Mouse (Mus musculus) CH12.LX (cell line): ENCODE data around the gene Tagln3. TPM values are rescaled to one million over a fixed set of nuclear protein-coding genes. Genes with fewer than 3 reads are reported as not detected.

Source experiments
- DNase-seq: peaks from one replicate; pipeline ENCODE4 v3.0.0-alpha.2; 2013; ENCODE audit errors: extremely low read depth
- H3K27ac ChIP-seq: 2 replicates; pipeline ENCODE4 v1.5.1; 2012; ENCODE audit warnings: low read depth, mild to moderate bottlenecking, control low read depth, moderate library complexity; ENCODE audit not compliant: insufficient read depth
- H3K27me3 ChIP-seq: replicated peaks from 2 replicates; pipeline ENCODE3; 2012; ENCODE audit warnings: inconsistent platforms
- H3K36me3 ChIP-seq, 2 experiments: replicated peaks in 1 of 2; 2 replicates each; pipeline versions ENCODE3 to v1.6.1; 2012; ENCODE audit warnings: inconsistent platforms in 1 of 2, low read length in 1 of 2, mild to moderate bottlenecking in 1 of 2, mixed read lengths in 1 of 2, moderate library complexity in 1 of 2; ENCODE audit not compliant: control insufficient read depth in 1 of 2, insufficient read depth in 1 of 2
- H3K4me1 ChIP-seq, 2 experiments: 2 replicates each; pipeline ENCODE4 v1.6.1; 2012; ENCODE audit warnings: inconsistent platforms in 1 of 2, moderate library complexity in 1 of 2; ENCODE audit not compliant: insufficient read depth in 2 of 2, control insufficient read depth in 1 of 2
- H3K4me2 ChIP-seq: 2 replicates; pipeline ENCODE4 v1.6.1; 2012; ENCODE audit warnings: low read depth, mild to moderate bottlenecking, control low read depth; ENCODE audit not compliant: poor library complexity, insufficient read depth, severe bottlenecking
- H3K4me3 ChIP-seq, 3 experiments: fragments of 150-350 bp in 1 of 3; sonication (generic) in 1 of 3; replicated peaks in 1 of 3; 2 replicates each; pipeline versions ENCODE3 to v1.5.1; 2011 to 2012; ENCODE audit warnings: low read depth in 2 of 3, low read length in 2 of 3, mild to moderate bottlenecking in 2 of 3, moderate library complexity in 2 of 3, control low read depth in 1 of 3, improper control_type of control experiment in 1 of 3, inconsistent platforms in 1 of 3, mixed read lengths in 1 of 3; ENCODE audit not compliant: poor library complexity in 1 of 3
- H3K79me2 ChIP-seq: replicated peaks from 2 replicates; pipeline ENCODE4 v1.6.1; 2012; ENCODE audit warnings: mild to moderate bottlenecking, moderate library complexity; ENCODE audit not compliant: control insufficient read depth, poor library complexity, insufficient read depth, severe bottlenecking; ENCODE audit errors: extremely low read depth
- H3K9ac ChIP-seq: 2 replicates; pipeline ENCODE4 v1.6.1; 2012; ENCODE audit warnings: low read depth, mild to moderate bottlenecking, control low read depth, moderate library complexity; ENCODE audit not compliant: insufficient read depth
- H3K9me3 ChIP-seq: replicated peaks from 2 replicates; pipeline ENCODE3; 2012; ENCODE audit warnings: low read length, inconsistent platforms, mixed read lengths
- BHLHE40 ChIP-seq: IDR thresholded peaks from 2 replicates; pipeline ENCODE4 v1.6.1; 2011; ENCODE audit warnings: mild to moderate bottlenecking, low read depth, low read length, improper control_type of control experiment
- ELF1 ChIP-seq: IDR thresholded peaks from 2 replicates; pipeline ENCODE4 v1.6.1; 2014; ENCODE audit warnings: low read depth, mild to moderate bottlenecking, inconsistent platforms, low read length, improper control_type of control experiment
- EP300 ChIP-seq: IDR thresholded peaks from 2 replicates; pipeline ENCODE4 v1.6.1; 2011; ENCODE audit warnings: low read length, improper control_type of control experiment
- ETS1 ChIP-seq: conservative IDR thresholded peaks from 2 replicates; pipeline ENCODE4 v1.6.1; 2012; ENCODE audit warnings: low read depth, mild to moderate bottlenecking, inconsistent platforms, low read length, improper control_type of control experiment, moderate library complexity
- HCFC1 ChIP-seq: IDR thresholded peaks from 2 replicates; pipeline ENCODE4 v1.6.1; 2012; ENCODE audit warnings: low read depth, mild to moderate bottlenecking, inconsistent platforms, low read length, improper control_type of control experiment
- JUN ChIP-seq: IDR thresholded peaks from 2 replicates; pipeline ENCODE4 v1.6.1; 2011; ENCODE audit warnings: low read depth, mild to moderate bottlenecking, low read length, improper control_type of control experiment, moderate library complexity; ENCODE audit not compliant: insufficient read depth
- JUND ChIP-seq: conservative IDR thresholded peaks from 2 replicates; pipeline ENCODE4 v1.6.1; 2011; ENCODE audit warnings: low read depth, low read length, improper control_type of control experiment
- MAX ChIP-seq: IDR thresholded peaks from 2 replicates; pipeline ENCODE4 v1.6.1; 2011; ENCODE audit warnings: low read length, improper control_type of control experiment
- MAZ ChIP-seq: IDR thresholded peaks from 2 replicates; pipeline ENCODE4 v1.6.1; 2012; ENCODE audit warnings: low read depth, mild to moderate bottlenecking, inconsistent platforms, low read length, improper control_type of control experiment, moderate library complexity
- MYC ChIP-seq: IDR thresholded peaks from 2 replicates; pipeline ENCODE4 v1.6.1; 2011; ENCODE audit warnings: low read depth, mild to moderate bottlenecking, improper control_type of control experiment, low read length
- NRF1 ChIP-seq: IDR thresholded peaks from 2 replicates; pipeline ENCODE4 v1.6.1; 2014; ENCODE audit warnings: low read depth, mild to moderate bottlenecking, inconsistent platforms, low read length, improper control_type of control experiment, moderate library complexity
- PAX5 ChIP-seq: IDR thresholded peaks from 2 replicates; pipeline ENCODE4 v1.6.1; 2012; ENCODE audit warnings: low read length, inconsistent platforms, mixed read lengths
- POLR2A ChIP-seq: IDR thresholded peaks from 2 replicates; pipeline ENCODE4 v1.6.1; 2011; ENCODE audit warnings: low read depth, mild to moderate bottlenecking, improper control_type of control experiment, low read length
- POLR2AphosphoS2 ChIP-seq: IDR thresholded peaks from 2 replicates; pipeline ENCODE4 v1.6.1; 2011; ENCODE audit warnings: low read depth, low read length, improper control_type of control experiment
- RAD21 ChIP-seq: IDR thresholded peaks from 2 replicates; pipeline ENCODE4 v1.6.1; 2011; ENCODE audit warnings: low read depth, mild to moderate bottlenecking, low read length, improper control_type of control experiment, moderate library complexity
- SMC3 ChIP-seq: IDR thresholded peaks from 2 replicates; pipeline ENCODE4 v1.6.1; 2011; ENCODE audit warnings: low read depth, low read length, improper control_type of control experiment
- TBP ChIP-seq: conservative IDR thresholded peaks from 2 replicates; pipeline ENCODE4 v1.6.1; 2011; ENCODE audit warnings: low read depth, low read length, improper control_type of control experiment
- TCF12 ChIP-seq: IDR thresholded peaks from 2 replicates; pipeline ENCODE4 v1.6.1; 2014; ENCODE audit warnings: low read depth, mild to moderate bottlenecking, inconsistent platforms, low read length, improper control_type of control experiment
- UBTF ChIP-seq: IDR thresholded peaks from 2 replicates; pipeline ENCODE4 v1.6.1; 2012; ENCODE audit warnings: low read depth, mild to moderate bottlenecking, inconsistent platforms, low read length, improper control_type of control experiment, moderate library complexity
- USF1 ChIP-seq: IDR thresholded peaks from 2 replicates; pipeline ENCODE4 v1.6.1; 2014; ENCODE audit warnings: low read depth, mild to moderate bottlenecking, inconsistent platforms, low read length, improper control_type of control experiment
- ZMIZ1 ChIP-seq: IDR thresholded peaks from 2 replicates; pipeline ENCODE4 v1.6.1; 2012; ENCODE audit warnings: low read depth, mild to moderate bottlenecking, inconsistent platforms, low read length, improper control_type of control experiment
- ZNF384 ChIP-seq: IDR thresholded peaks from 2 replicates; pipeline ENCODE4 v1.6.1; 2012; ENCODE audit warnings: low read depth, low read length, improper control_type of control experiment, inconsistent platforms
- dilution Hi-C: fragments of 300-500 bp; cut with MboI; formaldehyde crosslinking; loops from 2 replicates; pipeline ENCODE4 v1.14.3; 2020; ENCODE audit warnings: low sequenced_read_pairs; ENCODE audit not compliant: extremely low pct_unique_long_range_greater_than_20kb, extremely low pct_ligation_motif_present
- in situ Hi-C: fragments of 300-500 bp; cut with MboI; formaldehyde crosslinking; loops from 3 replicates; pipeline ENCODE4 v1.14.3; 2019; ENCODE audit warnings: low sequenced_read_pairs, low pct_ligation_motif_present, low pct_unique_long_range_greater_than_20kb, mixed read lengths
- polyA plus RNA-seq: library from polyadenylated mRNA; unstranded; fragments of >175 nt; gene quantifications from 2 replicates; pipeline ENCODE4 v1.2.1, GENCODE M21; 2012; ENCODE audit warnings: low read depth; ENCODE audit not compliant: insufficient read length
- total RNA-seq, 2 experiments: library from RNA; depleted of rRNA; stranded (reverse); fragments of 300-350 nt in 1 of 2; fragments of >200 nt in 1 of 2; gene quantifications; 2 replicates each; pipeline ENCODE4 v1.2.3; 2012 to 2014

The Tagln3 gene
- total and polyA plus RNA-seq, 3 experiments = 0.17 to 0.69 (median 0.19) TPM

GRCm38 (mm10) chr16:45729163-45729562 lies 4.8 kb upstream of the Tagln3 start:
- Histone ChIP-seq H3K4me2 (no peak overlapping the region), H3K36me3 (peaks cover 26 to 69% of the 10 kb centered on the region in 2 experiments), H3K79me2 (no peaks in the 10 kb centered on the region), H3K27ac (no peak overlapping the region), H3K4me1 (no peaks in the 10 kb centered on the region), H3K27me3 (no peaks in the 10 kb centered on the region), H3K9ac (no peak overlapping the region)
- DNase-seq = no peak
- TF ChIP-seq JUN = no peak
- TF ChIP-seq ETS1 = no peak
- no peak for TF ChIP-seq BHLHE40
- no peak for TF ChIP-seq NRF1
- no peak for TF ChIP-seq MAX
- no peak for TF ChIP-seq JUND
- no peak for TF ChIP-seq HCFC1
- no peak for TF ChIP-seq TCF12
- TF ChIP-seq USF1 = no peak
- no peak for TF ChIP-seq PAX5
- TF ChIP-seq, all 38 proteins: peak for 0
- Histone ChIP-seq H3K9me3 (no peaks in the 10 kb centered on the region), H3K4me3 (no peak overlapping the region)
- dilution Hi-C loops (no loop called here), in situ Hi-C loops (no loop called here)

- Histone ChIP-seq H3K9me3 (no peaks in the 10 kb centered on the region), H3K4me1 (no peaks in the 10 kb centered on the region), H3K27ac (no peak overlapping the region), H3K79me2 (no peaks in the 10 kb centered on the region), H3K36me3 (peaks cover 6 to 70% of the 10 kb centered on the region in 2 experiments), H3K27me3 (no peaks in the 10 kb centered on the region), H3K4me2 (no peak overlapping the region), H3K4me3 (no peak overlapping the region), H3K9ac (no peak overlapping the region)
- in situ Hi-C loops = no loop called here
- DNase-seq = no peak
- no peak for TF ChIP-seq JUN
- no peak for TF ChIP-seq MYC
- TF ChIP-seq ZMIZ1 = no peak
- TF ChIP-seq TBP = no peak
- no peak for TF ChIP-seq MAZ
- no peak for TF ChIP-seq ELF1
- TF ChIP-seq HCFC1 = no peak
- no peak for TF ChIP-seq EP300
- no peak for TF ChIP-seq UBTF
- no peak for TF ChIP-seq ZNF384
- no peak for TF ChIP-seq POLR2AphosphoS2
- no peak for TF ChIP-seq POLR2A
- TF ChIP-seq SMC3 = no peak
- no peak for TF ChIP-seq RAD21
- dilution Hi-C loops = no loop called here
Observed at GRCm38 (mm10) chr16:45724742-45725102, 314 bp upstream of the Tagln3 start.
